Mouse (Mus musculus) testis, adult 2 months (tissue): ENCODE data around the gene Slc5a10. TPM values are rescaled to one million over a fixed set of nuclear protein-coding genes. Genes with fewer than 3 reads are reported as not detected.
"Not testable (repeated sequence)": the region's sequence is repeated elsewhere in the genome, so short reads cannot be mapped to it uniquely, and the experiment has no call there.

Experiments
- H3K27ac ChIP-seq: fragments of 200-500 bp; 2 replicates; pipeline ENCODE4 v1.5.1; 2012; ENCODE audit warnings: low read depth, low read length; ENCODE audit not compliant: control insufficient read depth, insufficient read depth
- H3K27me3 ChIP-seq: fragments of 200-500 bp; 2 replicates; pipeline ENCODE4 v1.6.1; 2012; ENCODE audit warnings: mild to moderate bottlenecking, low read length, moderate library complexity; ENCODE audit not compliant: control insufficient read depth, insufficient read depth
- H3K36me3 ChIP-seq: fragments of 200-500 bp; 2 replicates; pipeline ENCODE4 v1.6.1; 2012; ENCODE audit warnings: mild to moderate bottlenecking, low read length; ENCODE audit not compliant: control insufficient read depth, insufficient read depth
- H3K4me1 ChIP-seq: fragments of 200-500 bp; 2 replicates; pipeline ENCODE4 v1.6.1; 2012; ENCODE audit warnings: low read length; ENCODE audit not compliant: control insufficient read depth, insufficient read depth
- H3K4me3 ChIP-seq: fragments of 200-500 bp; 2 replicates; pipeline ENCODE4 v1.5.1; 2012; ENCODE audit warnings: low read depth, mild to moderate bottlenecking, low read length, moderate library complexity, mixed read lengths; ENCODE audit not compliant: control insufficient read depth
- CTCF ChIP-seq: fragments of 200-500 bp; IDR thresholded peaks from 2 replicates; pipeline ENCODE4 v1.5.1; 2012; ENCODE audit warnings: low read depth, mild to moderate bottlenecking, inconsistent platforms, low read length, moderate library complexity; ENCODE audit not compliant: control insufficient read depth, insufficient read depth, insufficient replicate concordance
- POLR2A ChIP-seq: fragments of 200-500 bp; IDR thresholded peaks from 2 replicates; pipeline ENCODE4 v1.6.1; 2012; ENCODE audit warnings: low read depth, mild to moderate bottlenecking, inconsistent platforms, low read length, moderate library complexity; ENCODE audit not compliant: control insufficient read depth
- polyA plus RNA-seq: library from polyadenylated mRNA; depleted of rRNA; stranded (reverse); fragments of >200 nt; gene quantifications from 2 replicates; pipeline ENCODE4 v1.2.3, GENCODE M21; 2012

Gene Slc5a10
- polyA plus RNA-seq, 1 experiment: 0.27 TPM

- Histone ChIP-seq H3K27me3 (no peaks in the 10 kb centered on the region), H3K36me3 (no peaks in the 10 kb centered on the region), H3K4me1 (peaks cover 11% of the 10 kb centered on the region), H3K4me3 (no peak overlapping the region), H3K27ac (no peak overlapping the region)
- TF ChIP-seq POLR2A (no peak), CTCF (no peak)
These were observed 78.5 kb downstream of the Slc5a10 start for GRCm38 (mm10) chr11:61642106-61642505.

- not testable (repeated sequence) for H3K4me1 ChIP-seq, H3K27me3 ChIP-seq, H3K4me3 ChIP-seq, H3K36me3 ChIP-seq, H3K27ac ChIP-seq
These were observed 80.0 kb downstream of the Slc5a10 start for GRCm38 (mm10) chr11:61640585-61640984.

GRCm38 (mm10) chr11:61639601-61640177 is 80.9 kb downstream of the Slc5a10 start:
- no peaks in the 10 kb centered on the region for H3K36me3 ChIP-seq
- TF ChIP-seq POLR2A: no peak
- TF ChIP-seq CTCF: no peak
- no peak overlapping the region for H3K4me3 ChIP-seq
- peaks cover 5% of the 10 kb centered on the region for H3K4me1 ChIP-seq
- H3K27ac ChIP-seq: no peak overlapping the region
- H3K27me3 ChIP-seq: no peaks in the 10 kb centered on the region

DNA sequence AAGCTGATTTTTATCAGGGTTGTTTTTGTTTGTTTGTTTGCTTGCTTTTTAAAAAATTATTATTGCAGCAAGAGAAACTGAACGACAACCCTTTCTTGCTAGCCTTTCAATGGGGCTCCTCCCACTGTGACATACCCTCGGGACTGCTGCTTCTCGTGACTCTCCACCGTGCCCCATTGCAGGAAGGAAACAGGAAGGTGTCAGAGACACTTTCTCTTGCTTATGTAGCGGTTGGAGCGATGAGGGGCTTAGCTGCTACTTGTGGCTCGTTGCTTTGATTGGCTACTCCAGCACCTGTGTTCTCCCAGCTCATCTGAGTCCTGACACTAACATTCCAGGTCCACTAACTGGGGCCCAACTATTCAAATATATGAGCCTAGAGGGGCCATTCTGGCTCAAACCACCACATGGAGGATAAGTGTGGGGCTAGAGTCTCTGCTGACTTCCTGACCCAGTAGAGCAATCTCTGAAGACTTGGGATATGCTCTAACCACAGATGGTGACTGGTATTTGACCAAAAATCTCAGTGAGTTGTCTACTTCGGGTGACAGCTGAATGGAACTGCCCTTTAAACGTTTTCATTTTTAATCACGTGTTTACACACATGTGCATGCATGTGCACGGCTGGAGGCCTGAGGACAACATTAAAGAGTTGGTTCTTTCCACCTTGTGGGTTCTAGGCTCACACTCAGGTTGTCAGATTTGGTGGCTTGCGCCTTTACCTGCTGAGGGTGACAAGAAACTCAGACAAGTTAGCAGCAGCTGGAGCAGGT is 81.7 kb downstream of the Slc5a10 start:
- Histone ChIP-seq H3K36me3 (no peaks in the 10 kb centered on the region), H3K4me1 (no peaks in the 10 kb centered on the region), H3K4me3 (no peak overlapping the region), H3K27me3 (no peaks in the 10 kb centered on the region), H3K27ac (no peak overlapping the region)
- TF ChIP-seq POLR2A: no peak
- no peak for TF ChIP-seq CTCF

GRCm38 (mm10) chr11:61637856-61638255 is 82.8 kb downstream of the Slc5a10 start:
- TF ChIP-seq CTCF (no peak), POLR2A (no peak)
- Histone ChIP-seq H3K36me3 (no peaks in the 10 kb centered on the region), H3K4me3 (no peak overlapping the region), H3K27me3 (no peaks in the 10 kb centered on the region), H3K27ac (no peak overlapping the region), H3K4me1 (no peaks in the 10 kb centered on the region)

GRCm38 (mm10) chr11:61637413-61637812 is 83.2 kb downstream of the Slc5a10 start:
- Histone ChIP-seq H3K36me3 (no peaks in the 10 kb centered on the region), H3K4me1 (no peaks in the 10 kb centered on the region), H3K27ac (no peak overlapping the region), H3K4me3 (no peak overlapping the region), H3K27me3 (no peaks in the 10 kb centered on the region)
- TF ChIP-seq POLR2A: no peak
- TF ChIP-seq CTCF: no peak

DNA sequence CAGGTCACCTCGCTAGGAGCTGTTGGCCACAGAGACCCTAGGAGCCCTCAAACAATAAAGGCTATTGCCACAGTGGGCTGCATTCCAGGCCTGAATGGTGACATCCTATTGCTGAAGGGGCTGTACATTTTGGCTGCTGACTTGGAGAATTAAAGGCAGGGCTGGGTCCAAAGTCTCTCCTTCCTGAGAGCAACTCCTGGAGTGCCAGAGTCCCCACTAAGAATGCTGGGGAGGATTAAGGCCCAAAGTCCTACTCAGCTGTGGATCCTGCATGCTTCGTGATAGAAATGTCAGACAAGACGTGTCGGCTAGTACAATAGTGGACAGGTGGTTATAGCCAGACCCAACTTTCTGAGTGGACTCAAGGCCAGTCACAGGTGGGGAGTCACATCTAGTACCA is 84.3 kb downstream of the Slc5a10 start:
- not testable (repeated sequence) for H3K27me3 ChIP-seq, H3K36me3 ChIP-seq, H3K27ac ChIP-seq, H3K4me1 ChIP-seq, H3K4me3 ChIP-seq

DNA sequence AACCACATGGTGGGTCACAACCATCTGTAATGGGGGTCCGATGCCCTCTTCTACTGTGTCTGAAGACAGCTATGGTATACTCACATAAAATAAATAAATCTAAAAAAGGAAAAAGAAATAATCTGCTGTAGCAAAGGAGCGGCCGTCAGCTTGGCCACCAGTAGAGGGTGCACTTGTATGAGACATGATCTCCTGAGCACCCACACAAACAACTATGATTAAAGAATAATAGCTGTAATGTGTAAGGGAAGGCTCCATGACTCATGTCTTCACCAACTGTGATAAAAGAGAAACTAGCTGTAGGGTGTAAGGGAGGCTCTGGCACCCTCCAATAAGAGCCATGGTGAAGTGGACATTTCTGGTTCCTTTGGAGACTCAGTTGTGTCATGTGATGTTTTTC is 91.0 kb downstream of the Slc5a10 start:
- Histone ChIP-seq H3K27ac (no peak overlapping the region), H3K36me3 (no peaks in the 10 kb centered on the region), H3K27me3 (no peaks in the 10 kb centered on the region), H3K4me3 (no peak overlapping the region), H3K4me1 (no peaks in the 10 kb centered on the region)
- TF ChIP-seq CTCF (no peak), POLR2A (no peak)
